Mouse (Mus musculus) myocyte (in vitro differentiated cells): ENCODE measurements at regions not wholly inside any gene's neighbourhood (a gene's known extent, or its start where the extent isn't known, plus 50 kb on each side); places are given as distances from the start of the nearest gene placed in this dataset.

Experiments
- H3K27me3 ChIP-seq: one replicate; pipeline ENCODE4 v1.6.1; 2011; ENCODE audit not compliant: control insufficient read depth, insufficient read depth, insufficient read length
- H3K36me3 ChIP-seq: one replicate; pipeline ENCODE4 v1.6.1; 2011; ENCODE audit not compliant: control insufficient read depth, insufficient read depth
- H3K4me2 ChIP-seq: one replicate; pipeline ENCODE4 v1.6.1; 2011; ENCODE audit warnings: low read depth, control low read depth
- H3K4me3 ChIP-seq: one replicate; pipeline ENCODE4 v1.5.1; 2011; ENCODE audit warnings: mild to moderate bottlenecking, control low read depth, moderate library complexity
- H3K79me2 ChIP-seq: one replicate; pipeline ENCODE4 v1.6.1; 2011; ENCODE audit not compliant: control insufficient read depth, insufficient read depth
- H3ac ChIP-seq: one replicate; pipeline ENCODE4 v1.6.1; 2011; ENCODE audit not compliant: control insufficient read depth, insufficient read length
- CEBPB ChIP-seq: IDR thresholded peaks from 2 replicates; pipeline ENCODE4 v1.6.1; 2011; ENCODE audit warnings: mild to moderate bottlenecking, moderate library complexity; ENCODE audit not compliant: poor library complexity, insufficient read depth, severe bottlenecking
- E2F4 ChIP-seq: IDR thresholded peaks from one replicate; pipeline ENCODE4 v1.6.1; 2011; ENCODE audit warnings: mild to moderate bottlenecking, control low read depth, moderate library complexity; ENCODE audit not compliant: insufficient read depth
- MAX ChIP-seq: IDR thresholded peaks from one replicate; pipeline ENCODE4 v1.6.1; 2011; ENCODE audit warnings: low read depth, mild to moderate bottlenecking, control low read depth
- MYOD1 ChIP-seq, 3 experiments: IDR thresholded peaks; one replicate each; pipeline ENCODE4 v1.6.1; 2011; ENCODE audit warnings: control low read depth in 2 of 3, low read depth in 2 of 3, mild to moderate bottlenecking in 2 of 3, moderate library complexity in 1 of 3; ENCODE audit not compliant: insufficient read length in 2 of 3, control insufficient read depth in 1 of 3
- MYOG ChIP-seq, 3 experiments: IDR thresholded peaks; one replicate each; pipeline ENCODE4 v1.6.1; 2011; ENCODE audit warnings: control low read depth in 2 of 3, low read depth in 2 of 3, mild to moderate bottlenecking in 2 of 3; ENCODE audit not compliant: insufficient read length in 2 of 3, control insufficient read depth in 1 of 3, insufficient read depth in 1 of 3
- POLR2A ChIP-seq: IDR thresholded peaks from one replicate; pipeline ENCODE4 v1.6.1; 2011; ENCODE audit warnings: low read depth, mild to moderate bottlenecking, control low read depth, moderate library complexity; ENCODE audit not compliant: insufficient read length
- POLR2AphosphoS2 ChIP-seq: IDR thresholded peaks from one replicate; pipeline ENCODE4 v1.6.1; 2011; ENCODE audit warnings: low read depth, control low read depth; ENCODE audit not compliant: insufficient read length
- REST ChIP-seq: IDR thresholded peaks from one replicate; pipeline ENCODE4 v1.6.1; 2011; ENCODE audit warnings: mild to moderate bottlenecking, control low read depth, moderate library complexity; ENCODE audit not compliant: insufficient read depth, insufficient read length
- SRF ChIP-seq: IDR thresholded peaks from one replicate; pipeline ENCODE4 v1.6.1; 2011; ENCODE audit warnings: low read depth; ENCODE audit not compliant: control insufficient read depth, insufficient read length
- TCF12 ChIP-seq: IDR thresholded peaks from one replicate; pipeline ENCODE4 v1.6.1; 2011; ENCODE audit warnings: mild to moderate bottlenecking, control low read depth; ENCODE audit not compliant: poor library complexity, insufficient read depth, severe bottlenecking
- TCF3 ChIP-seq: IDR thresholded peaks from one replicate; pipeline ENCODE4 v1.6.1; 2011; ENCODE audit warnings: low read depth, control low read depth; ENCODE audit not compliant: insufficient read length
- USF1 ChIP-seq: IDR thresholded peaks from one replicate; pipeline ENCODE4 v1.6.1; 2011; ENCODE audit warnings: low read depth, mild to moderate bottlenecking, control low read depth, moderate library complexity

DNA sequence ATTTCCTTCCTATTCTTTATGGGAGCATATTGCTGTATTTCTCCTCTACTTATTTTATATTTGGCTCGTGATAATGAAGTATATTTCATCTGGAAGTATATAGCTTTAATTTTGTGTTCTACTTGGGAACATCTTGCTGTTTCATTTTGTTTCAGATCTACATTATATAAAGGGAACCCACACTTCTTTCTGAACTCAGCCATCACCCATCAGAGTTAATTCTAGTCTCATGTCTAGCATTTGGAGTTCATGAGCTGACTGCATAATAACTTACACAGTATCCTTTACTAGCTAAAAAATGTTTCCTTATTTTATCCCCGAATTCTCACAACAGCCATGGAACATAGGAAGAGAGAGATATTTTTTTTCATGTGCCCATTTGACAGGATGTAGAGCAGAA lies 413.6 kb upstream of the 4930452B06Rik start:
- no peaks in the 10 kb centered on the region for H3K27me3 ChIP-seq
- H3ac ChIP-seq: no peak overlapping the region
- H3K4me3 ChIP-seq: no peak overlapping the region
- no peaks in the 10 kb centered on the region for H3K79me2 ChIP-seq
- no peaks in the 10 kb centered on the region for H3K36me3 ChIP-seq
- H3K4me2 ChIP-seq: no peak overlapping the region
- TF ChIP-seq POLR2A: no peak
- TF ChIP-seq REST: no peak
- no peak for TF ChIP-seq MYOG (IDR thresholded peaks at IDR 0.05; ENCODE audit: control insufficient read depth in 1 of 3, insufficient read depth in 1 of 3, insufficient read length in 2 of 3, low read depth in 2 of 3)
- no peak for TF ChIP-seq TCF3
- no peak for TF ChIP-seq E2F4
- no peak for TF ChIP-seq SRF
- TF ChIP-seq TCF12: no peak
- TF ChIP-seq MYOD1 (IDR thresholded peaks at IDR 0.05; ENCODE audit: control insufficient read depth in 1 of 3, insufficient read length in 2 of 3, low read depth in 2 of 3): no peak
- TF ChIP-seq CEBPB: no peak
- TF ChIP-seq POLR2AphosphoS2: no peak
- no peak for TF ChIP-seq MAX
- no peak for TF ChIP-seq USF1

DNA sequence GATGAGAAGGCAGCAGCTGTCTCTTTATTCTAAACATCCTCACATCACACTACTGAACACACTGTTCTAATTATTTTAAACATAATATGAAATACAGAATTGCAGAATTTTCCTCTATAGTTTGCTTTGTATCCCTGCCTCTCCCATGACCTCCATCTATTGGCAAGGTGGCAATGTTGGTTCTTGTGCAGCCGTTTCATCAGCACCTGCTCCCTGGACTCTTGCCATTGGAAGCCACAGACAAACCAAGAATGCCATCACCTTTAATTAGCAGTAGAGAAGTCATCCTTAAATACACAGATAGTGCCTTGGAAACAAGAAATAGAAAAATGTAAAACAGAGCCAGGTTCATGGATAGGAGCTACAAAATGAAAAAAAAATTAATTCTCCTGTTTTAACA lies 413.0 kb upstream of the 4930452B06Rik start:
- no peaks in the 10 kb centered on the region for H3K36me3 ChIP-seq
- no peak for TF ChIP-seq CEBPB
- TF ChIP-seq SRF: no peak
- no peak for TF ChIP-seq POLR2A
- TF ChIP-seq TCF3: no peak
- TF ChIP-seq MAX: no peak
- TF ChIP-seq USF1: no peak
- no peak for TF ChIP-seq REST
- TF ChIP-seq MYOD1 (IDR thresholded peaks at IDR 0.05; ENCODE audit: control insufficient read depth in 1 of 3, insufficient read length in 2 of 3, low read depth in 2 of 3): no peak
- TF ChIP-seq MYOG (IDR thresholded peaks at IDR 0.05; ENCODE audit: control insufficient read depth in 1 of 3, insufficient read depth in 1 of 3, insufficient read length in 2 of 3, low read depth in 2 of 3): no peak
- TF ChIP-seq POLR2AphosphoS2: no peak
- TF ChIP-seq E2F4: no peak
- no peak for TF ChIP-seq TCF12
- no peaks in the 10 kb centered on the region for H3K79me2 ChIP-seq
- no peak overlapping the region for H3ac ChIP-seq
- no peaks in the 10 kb centered on the region for H3K27me3 ChIP-seq
- no peak overlapping the region for H3K4me3 ChIP-seq
- no peak overlapping the region for H3K4me2 ChIP-seq

DNA sequence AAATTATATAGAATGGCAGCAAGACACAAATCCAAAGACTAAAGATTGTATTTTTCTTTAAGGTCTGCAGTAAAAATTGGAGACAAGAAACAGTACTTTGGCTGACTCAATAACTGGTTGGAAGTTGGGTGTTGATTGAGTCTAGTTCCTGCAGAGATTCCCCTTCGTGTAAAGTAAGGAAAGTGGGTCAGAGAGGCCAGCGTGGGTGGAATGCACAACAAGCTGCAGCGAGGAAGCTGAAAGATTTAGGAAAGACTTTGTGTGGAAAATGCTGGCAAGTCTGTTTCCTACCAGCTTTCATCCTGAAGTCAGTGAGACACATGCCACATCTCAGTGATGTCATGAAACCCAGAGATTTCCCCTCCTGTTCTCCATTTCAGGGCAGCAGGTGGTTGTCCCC lies 405.1 kb upstream of the 4930452B06Rik start:
- Histone ChIP-seq H3K4me2 (no peak overlapping the region), H3K36me3 (no peaks in the 10 kb centered on the region), H3K79me2 (no peaks in the 10 kb centered on the region), H3K4me3 (no peak overlapping the region), H3ac (no peak overlapping the region), H3K27me3 (no peaks in the 10 kb centered on the region)
- TF ChIP-seq POLR2AphosphoS2: no peak
- TF ChIP-seq TCF3: no peak

DNA sequence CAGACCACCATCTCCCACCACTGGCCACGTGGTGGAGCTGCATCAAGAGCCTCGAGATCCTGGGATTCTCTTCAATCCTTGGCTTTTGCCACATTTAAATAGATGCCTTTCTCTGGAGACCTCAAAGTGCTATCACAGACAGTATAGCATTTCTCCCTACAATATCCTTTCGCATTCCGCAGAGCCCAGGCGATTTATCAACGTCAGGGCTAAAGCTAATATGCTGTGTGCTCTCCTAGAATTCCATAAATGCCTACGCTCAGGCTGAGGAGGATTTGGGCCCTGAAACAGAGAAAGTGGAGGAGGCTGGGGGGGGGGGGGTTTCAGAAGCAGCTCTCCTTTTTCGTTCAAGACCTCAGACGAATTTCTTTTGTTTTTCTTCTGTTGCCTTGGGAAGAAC lies 394.0 kb upstream of the 4930452B06Rik start:
- Histone ChIP-seq H3K4me3 (no peak overlapping the region), H3ac (no peak overlapping the region), H3K27me3 (no peaks in the 10 kb centered on the region), H3K79me2 (no peaks in the 10 kb centered on the region), H3K4me2 (no peak overlapping the region), H3K36me3 (no peaks in the 10 kb centered on the region)
- TF ChIP-seq MYOG (IDR thresholded peaks at IDR 0.05; ENCODE audit: control insufficient read depth in 1 of 3, insufficient read depth in 1 of 3, insufficient read length in 2 of 3, low read depth in 2 of 3): no peak
- no peak for TF ChIP-seq USF1
- no peak for TF ChIP-seq MAX
- no peak for TF ChIP-seq TCF3
- no peak for TF ChIP-seq POLR2AphosphoS2
- no peak for TF ChIP-seq CEBPB
- TF ChIP-seq POLR2A: no peak
- no peak for TF ChIP-seq MYOD1 (IDR thresholded peaks at IDR 0.05; ENCODE audit: control insufficient read depth in 1 of 3, insufficient read length in 2 of 3, low read depth in 2 of 3)
- TF ChIP-seq TCF12: no peak
- TF ChIP-seq REST: no peak
- no peak for TF ChIP-seq SRF
- no peak for TF ChIP-seq E2F4

DNA sequence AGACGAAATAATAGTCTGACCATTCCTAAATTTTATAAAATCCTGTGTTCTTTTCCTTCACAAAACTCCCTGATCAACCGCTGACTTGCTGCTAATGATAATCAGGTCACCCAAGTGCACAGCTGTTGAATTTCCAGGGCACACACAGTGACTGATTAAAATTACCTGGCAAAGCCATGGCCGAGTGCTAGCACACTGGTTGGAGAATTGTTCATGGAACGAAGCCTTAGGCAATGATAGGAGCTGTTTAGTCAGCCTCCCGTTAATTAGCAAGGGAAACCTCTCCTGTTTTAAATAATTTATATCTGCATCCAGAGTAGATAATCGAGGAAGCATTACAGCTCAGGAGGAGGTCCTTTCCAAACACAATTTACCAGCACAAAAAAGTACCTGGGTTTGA lies 362.8 kb upstream of the 4930452B06Rik start:
- Histone ChIP-seq H3K36me3 (no peaks in the 10 kb centered on the region), H3K4me2 (no peak overlapping the region), H3K79me2 (no peaks in the 10 kb centered on the region), H3K4me3 (no peak overlapping the region), H3K27me3 (no peaks in the 10 kb centered on the region), H3ac (no peak overlapping the region)
- no peak for TF ChIP-seq TCF12
- TF ChIP-seq MYOG (IDR thresholded peaks at IDR 0.05; ENCODE audit: control insufficient read depth in 1 of 3, insufficient read depth in 1 of 3, insufficient read length in 2 of 3, low read depth in 2 of 3): no peak
- TF ChIP-seq POLR2AphosphoS2: no peak
- TF ChIP-seq CEBPB: no peak
